Mouse (Mus musculus): Measurements from ENCODE around the gene 4930402H24Rik. TPM values are rescaled to one million over a fixed set of nuclear protein-coding genes. Genes with fewer than 3 reads are reported as not detected.

4930402H24Rik gene
- polyA plus RNA-seq, 1 experiment = 12.1 TPM

- Histone ChIP-seq H3K36me3 (ENCODE audit: control insufficient read depth, insufficient read depth, low read length) (no peaks in the 10 kb centered on the region), H3K27ac (ENCODE audit: insufficient read depth, low read length) (no peak overlapping the region), H3K27me3 (ENCODE audit: control insufficient read depth, insufficient read depth, low read length) (0 out of 2 replicates have a peak, but pooled peaks cover 2% of the 10 kb centered on the region), H3K4me3 (ENCODE audit: extremely low read depth, insufficient read depth, insufficient read length) (no peak overlapping the region), H3K4me1 (ENCODE audit: control insufficient read depth, insufficient read depth, insufficient read length) (no peaks in the 10 kb centered on the region)
- 47% methylated on average over 4 of the region's 4 CpGs for WGBS
- no peak for DNase-seq (ENCODE audit: low read depth in 1 of 2, low spot score in 2 of 2)
- TF ChIP-seq CTCF (IDR thresholded peaks at IDR 0.05; ENCODE audit: extremely low read depth, insufficient read depth, insufficient read length, insufficient replicate concordance) = no peak
- no peak for TF ChIP-seq POLR2A (IDR thresholded peaks at IDR 0.05; ENCODE audit: low read depth, low read length)
Observed at GRCm38 (mm10) chr2:130840846-130841245, 65.4 kb downstream of the 4930402H24Rik start.

GRCm38 (mm10) chr2:130839874-130840661, 66.1 kb downstream of the 4930402H24Rik start:
- H3K27me3 ChIP-seq (ENCODE audit: control insufficient read depth, insufficient read depth, low read length) = 0 out of 2 replicates have a peak, but pooled peaks cover 2% of the 10 kb centered on the region

GRCm38 (mm10) chr2:130839528-130839873, 66.7 kb downstream of the 4930402H24Rik start:
- Histone ChIP-seq H3K36me3 (ENCODE audit: control insufficient read depth, insufficient read depth, low read length) (no peaks in the 10 kb centered on the region), H3K27me3 (ENCODE audit: control insufficient read depth, insufficient read depth, low read length) (0 out of 2 replicates have a peak, but pooled peaks cover 2% of the 10 kb centered on the region), H3K27ac (ENCODE audit: insufficient read depth, low read length) (no peak overlapping the region), H3K4me1 (ENCODE audit: control insufficient read depth, insufficient read depth, insufficient read length) (no peaks in the 10 kb centered on the region), H3K4me3 (ENCODE audit: extremely low read depth, insufficient read depth, insufficient read length) (peak overlapping the region; percentile 91)
- no peak for DNase-seq (ENCODE audit: low read depth in 1 of 2, low spot score in 2 of 2)
- TF ChIP-seq POLR2A (IDR thresholded peaks at IDR 0.05; ENCODE audit: low read depth, low read length) (no peak), CTCF (IDR thresholded peaks at IDR 0.05; ENCODE audit: extremely low read depth, insufficient read depth, insufficient read length, insufficient replicate concordance) (no peak)
- 1% methylated on average over 19 of the region's 19 CpGs for WGBS

More at GRCm38 (mm10) chr2:130839874-130840661, 66.1 kb downstream of the 4930402H24Rik start:
- no peaks in the 10 kb centered on the region for H3K36me3 ChIP-seq (ENCODE audit: control insufficient read depth, insufficient read depth, low read length)
- H3K4me1 ChIP-seq (ENCODE audit: control insufficient read depth, insufficient read depth, insufficient read length) = no peaks in the 10 kb centered on the region
- H3K4me3 ChIP-seq (ENCODE audit: extremely low read depth, insufficient read depth, insufficient read length) = peak overlapping the region; percentile 91
- peak; percentile 28 to 57 for DNase-seq (ENCODE audit: low read depth in 1 of 2, low spot score in 2 of 2)
- TF ChIP-seq CTCF (IDR thresholded peaks at IDR 0.05; ENCODE audit: extremely low read depth, insufficient read depth, insufficient read length, insufficient replicate concordance) = no peak
- peak; percentile 5; the same call in 1 of the 2 replicates for TF ChIP-seq POLR2A (IDR thresholded peaks at IDR 0.05; ENCODE audit: low read depth, low read length)
- H3K27ac ChIP-seq (ENCODE audit: insufficient read depth, low read length) = peak overlapping the region; percentile 57; the same call in 1 of the 2 replicates
- 1% methylated on average over 74 of the region's 77 CpGs for WGBS

- Histone ChIP-seq H3K36me3 (ENCODE audit: control insufficient read depth, insufficient read depth, low read length) (no peaks in the 10 kb centered on the region), H3K27me3 (ENCODE audit: control insufficient read depth, insufficient read depth, low read length) (0 out of 2 replicates have a peak, but pooled peaks cover 2% of the 10 kb centered on the region), H3K4me3 (ENCODE audit: extremely low read depth, insufficient read depth, insufficient read length) (peak overlapping the region; percentile 91), H3K4me1 (ENCODE audit: control insufficient read depth, insufficient read depth, insufficient read length) (no peaks in the 10 kb centered on the region), H3K27ac (ENCODE audit: insufficient read depth, low read length) (no peak overlapping the region)
- no peak for TF ChIP-seq POLR2A (IDR thresholded peaks at IDR 0.05; ENCODE audit: low read depth, low read length)
- TF ChIP-seq CTCF (IDR thresholded peaks at IDR 0.05; ENCODE audit: extremely low read depth, insufficient read depth, insufficient read length, insufficient replicate concordance) = no peak
- DNase-seq (ENCODE audit: low read depth in 1 of 2, low spot score in 2 of 2) = no peak
- WGBS = 4% methylated on average over 10 of the region's 10 CpGs
Observed at GRCm38 (mm10) chr2:130839084-130839483, 67.1 kb downstream of the 4930402H24Rik start.

- WGBS = 98% methylated on average over 1 of the region's 1 CpGs
- TF ChIP-seq CTCF (IDR thresholded peaks at IDR 0.05; ENCODE audit: extremely low read depth, insufficient read depth, insufficient read length, insufficient replicate concordance) (no peak), POLR2A (IDR thresholded peaks at IDR 0.05; ENCODE audit: low read depth, low read length) (no peak)
- Histone ChIP-seq H3K36me3 (ENCODE audit: control insufficient read depth, insufficient read depth, low read length) (no peaks in the 10 kb centered on the region), H3K27ac (ENCODE audit: insufficient read depth, low read length) (no peak overlapping the region), H3K27me3 (ENCODE audit: control insufficient read depth, insufficient read depth, low read length) (no peaks in the 10 kb centered on the region), H3K4me1 (ENCODE audit: control insufficient read depth, insufficient read depth, insufficient read length) (no peaks in the 10 kb centered on the region), H3K4me3 (ENCODE audit: extremely low read depth, insufficient read depth, insufficient read length) (no peak overlapping the region)
- no peak for DNase-seq (ENCODE audit: low read depth in 1 of 2, low spot score in 2 of 2)
Observed at GRCm38 (mm10) chr2:130838131-130838530, 68.1 kb downstream of the 4930402H24Rik start.

DNA sequence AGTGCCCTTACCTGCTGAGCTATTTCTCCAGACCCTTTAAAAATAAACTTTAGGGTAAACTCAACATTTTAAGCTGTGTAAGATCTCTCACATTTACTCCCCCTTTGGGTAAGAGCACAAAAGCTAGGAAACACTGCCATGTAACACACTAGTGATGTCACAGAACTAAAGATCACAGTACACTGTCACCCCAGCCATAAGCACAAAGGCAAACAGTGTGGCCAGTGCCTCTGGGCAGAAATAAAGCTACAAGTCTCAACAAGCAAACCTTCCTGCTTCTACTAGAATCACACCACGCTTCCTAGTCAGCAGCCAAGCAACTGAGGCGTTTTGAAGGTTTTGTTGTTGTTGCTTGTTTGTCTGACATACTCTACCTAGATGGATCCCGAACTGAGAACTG, 72.5 kb downstream of the 4930402H24Rik start:
- Histone ChIP-seq H3K27ac (ENCODE audit: insufficient read depth, low read length) (no peak overlapping the region), H3K4me1 (ENCODE audit: control insufficient read depth, insufficient read depth, insufficient read length) (no peaks in the 10 kb centered on the region), H3K27me3 (ENCODE audit: control insufficient read depth, insufficient read depth, low read length) (no peaks in the 10 kb centered on the region), H3K36me3 (ENCODE audit: control insufficient read depth, insufficient read depth, low read length) (no peaks in the 10 kb centered on the region), H3K4me3 (ENCODE audit: extremely low read depth, insufficient read depth, insufficient read length) (no peak overlapping the region)
- no peak for TF ChIP-seq CTCF (IDR thresholded peaks at IDR 0.05; ENCODE audit: extremely low read depth, insufficient read depth, insufficient read length, insufficient replicate concordance)
- no peak for TF ChIP-seq POLR2A (IDR thresholded peaks at IDR 0.05; ENCODE audit: low read depth, low read length)
- 88% methylated on average over 3 of the region's 3 CpGs for WGBS
- DNase-seq (ENCODE audit: low read depth in 1 of 2, low spot score in 2 of 2) = no peak

- Histone ChIP-seq H3K27ac (ENCODE audit: insufficient read depth, low read length) (no peak overlapping the region), H3K27me3 (ENCODE audit: control insufficient read depth, insufficient read depth, low read length) (no peaks in the 10 kb centered on the region), H3K36me3 (ENCODE audit: control insufficient read depth, insufficient read depth, low read length) (no peaks in the 10 kb centered on the region), H3K4me3 (ENCODE audit: extremely low read depth, insufficient read depth, insufficient read length) (no peak overlapping the region), H3K4me1 (ENCODE audit: control insufficient read depth, insufficient read depth, insufficient read length) (no peaks in the 10 kb centered on the region)
- DNase-seq (ENCODE audit: low read depth in 1 of 2, low spot score in 2 of 2) = no peak
- 25% methylated on average over 1 of the region's 1 CpGs for WGBS
- TF ChIP-seq POLR2A (IDR thresholded peaks at IDR 0.05; ENCODE audit: low read depth, low read length) (no peak), CTCF (IDR thresholded peaks at IDR 0.05; ENCODE audit: extremely low read depth, insufficient read depth, insufficient read length, insufficient replicate concordance) (no peak)
Observed at GRCm38 (mm10) chr2:130832582-130832981, 73.6 kb downstream of the 4930402H24Rik start.

Data from spleen, adult 2 months (tissue).